Mouse (Mus musculus) cerebral cortex, adult 2 months (tissue): Measurements from ENCODE around the gene Sec24c.

Source experiments
- WGBS: fragments of 180-500 bp; shearing (Covaris S2); methylation state at CpG from one replicate; pipeline ENCODE4 v1.1.7; 2018; 5-methylcytosine and 5-hydroxymethylcytosine counted together

Gene Sec24c

GRCm38 (mm10) chr14:20674064-20674833, at the start of gene Sec24c:
TSS of gene Sec24c (plus strand) at chr14:20674308.
- WGBS = under 1% methylated on average over 43 of the region's 43 CpGs

- WGBS = 58% methylated on average over 2 of the region's 2 CpGs
These were observed 47.7 kb upstream of the Sec24c start for GRCm38 (mm10) chr14:20626447-20626846.

GRCm38 (mm10) chr14:20626971-20627370, 47.1 kb upstream of the Sec24c start:
- WGBS = 87% methylated on average over 3 of the region's 3 CpGs

- WGBS = 64% methylated on average over 4 of the region's 4 CpGs
These were observed 42.9 kb upstream of the Sec24c start for GRCm38 (mm10) chr14:20631253-20631652.

GRCm38 (mm10) chr14:20635546-20635945, 38.6 kb upstream of the Sec24c start:
- 86% methylated on average over 2 of the region's 2 CpGs for WGBS

- 96% methylated on average over 3 of the region's 3 CpGs for WGBS
These were observed 37.1 kb upstream of the Sec24c start for GRCm38 (mm10) chr14:20636968-20637367.

- WGBS = 85% methylated on average over 2 of the region's 2 CpGs
These were observed 36.1 kb upstream of the Sec24c start for GRCm38 (mm10) chr14:20637818-20638574.

- 90% methylated on average over 6 of the region's 6 CpGs for WGBS
These were observed 35.4 kb upstream of the Sec24c start for GRCm38 (mm10) chr14:20638702-20639101.

- 4% methylated on average over 16 of the region's 16 CpGs for WGBS
These were observed 34.0 kb upstream of the Sec24c start for GRCm38 (mm10) chr14:20639918-20640619.

- under 1% methylated on average over 73 of the region's 73 CpGs for WGBS
These were observed 33.3 kb upstream of the Sec24c start, which contains the start of gene Usp54 for GRCm38 (mm10) chr14:20640644-20641437. TSS of gene Usp54 (minus strand) at chr14:20641063.

GRCm38 (mm10) chr14:20641438-20641875, 32.7 kb upstream of the Sec24c start:
- WGBS = 14% methylated on average over 10 of the region's 10 CpGs

- WGBS = 59% methylated on average over 3 of the region's 3 CpGs
These were observed 28.6 kb upstream of the Sec24c start for GRCm38 (mm10) chr14:20645547-20645946.

GRCm38 (mm10) chr14:20651000-20651399, 23.1 kb upstream of the Sec24c start:
- 84% methylated on average over 2 of the region's 2 CpGs for WGBS

GRCm38 (mm10) chr14:20651722-20652256, 22.3 kb upstream of the Sec24c start:
- WGBS = 45% methylated on average over 4 of the region's 4 CpGs

GRCm38 (mm10) chr14:20654690-20655421, 19.3 kb upstream of the Sec24c start:
- WGBS = 79% methylated on average over 9 of the region's 9 CpGs

- 77% methylated on average over 9 of the region's 9 CpGs for WGBS
These were observed 18.4 kb upstream of the Sec24c start for GRCm38 (mm10) chr14:20655731-20656130.

GRCm38 (mm10) chr14:20656361-20656760, 17.7 kb upstream of the Sec24c start, which contains the start of gene Myoz1:
TSS of gene Myoz1 (minus strand) at chr14:20656540.
- 55% methylated on average over 11 of the region's 11 CpGs for WGBS

- 91% methylated on average over 6 of the region's 6 CpGs for WGBS
These were observed 15.2 kb upstream of the Sec24c start for GRCm38 (mm10) chr14:20658902-20659301.

- WGBS = 99% methylated on average over 7 of the region's 7 CpGs
These were observed 14.4 kb upstream of the Sec24c start for GRCm38 (mm10) chr14:20659687-20660086.
